Mouse (Mus musculus): ENCODE measurements around the gene Ciao1. TPM values are rescaled to one million over a fixed set of nuclear protein-coding genes. Genes with fewer than 3 reads are reported as not detected.

The Ciao1 gene
- total RNA-seq, 2 experiments from 2014 or later: 72.6 to 75.7 TPM

DNA sequence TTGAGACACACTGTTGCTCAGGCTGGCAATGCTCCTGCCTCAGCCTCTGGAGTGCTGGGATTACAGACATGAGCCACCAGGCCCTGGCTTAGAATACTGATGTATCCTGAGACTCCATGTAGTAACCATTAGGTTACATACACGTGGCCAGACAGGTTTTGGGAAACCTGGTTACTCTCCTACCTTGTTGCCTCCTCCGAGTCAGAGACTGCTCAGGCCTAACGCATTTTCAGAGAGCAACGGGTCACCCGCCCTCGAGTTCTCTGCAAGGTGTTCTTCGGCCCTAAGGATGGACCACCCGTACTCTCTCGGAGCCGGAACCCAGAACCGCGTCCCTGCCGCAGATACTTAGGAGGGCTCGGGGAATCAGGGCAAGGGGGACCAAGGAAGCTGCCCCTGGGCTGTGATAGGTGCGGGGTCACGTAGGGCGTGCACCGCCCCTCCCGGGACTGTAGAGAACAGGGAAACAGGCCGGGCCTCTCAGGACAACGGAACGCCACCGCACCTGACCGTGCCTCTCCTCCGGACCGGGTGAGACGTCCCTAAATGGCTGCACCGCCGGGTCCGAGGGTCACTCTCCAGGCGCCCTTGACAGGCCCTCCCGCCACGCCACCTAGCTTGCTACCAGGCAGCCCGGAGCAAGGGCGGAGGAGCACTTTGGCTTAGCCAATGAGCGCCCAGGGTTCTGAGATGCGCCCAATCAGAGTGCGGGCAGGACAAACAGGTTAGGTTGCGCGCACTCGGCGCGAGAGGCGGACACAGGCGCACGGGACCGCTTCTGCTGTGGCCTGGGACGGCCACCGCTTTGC, 22.1 kb upstream of the Ciao1 start, which contains the start of gene Stard7:
TSS of gene Stard7 (plus strand) at position 728 of the 809 bp plus-strand sequence.
- intact Hi-C loops (cut with DNase I): loop anchor here (1.0 to 5.0 kb wide), 2 partner anchors 22 to 68 kb away; partner anchors contain the start of genes Astl, Ciao1, Dusp2 and Tmem127
- TF ChIP-seq CTCF (IDR thresholded peaks at IDR 0.05): peak; percentile 20
- peak; percentile 92 to 95 for DNase-seq (ENCODE audit: extremely low spot score in 1 of 2, low spot score in 2 of 2)
- peak within 1 kb of the TSS; percentile 98 for H3K4me3 ChIP-seq
- H3K27ac ChIP-seq: peak within 1 kb of the TSS; percentile 96

DNA sequence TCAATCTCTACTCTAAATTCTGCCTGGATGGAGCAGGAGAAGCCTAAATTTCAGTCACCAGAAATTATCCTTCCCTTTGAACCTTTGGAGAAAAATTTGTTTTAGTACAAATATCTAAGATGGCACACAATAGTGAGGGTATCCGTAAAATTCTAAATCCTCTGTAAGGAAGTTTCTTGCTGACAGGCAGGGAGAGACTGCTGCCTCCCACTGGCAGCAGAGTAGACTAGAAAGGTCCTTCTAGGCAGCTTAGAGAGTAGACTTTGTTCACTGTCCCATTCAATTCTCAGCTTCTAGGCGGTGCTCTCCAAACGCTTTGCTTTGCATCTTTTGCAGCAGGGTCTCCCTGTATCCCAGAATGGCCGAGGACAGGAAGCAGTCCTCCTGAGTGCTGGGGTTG, 20.2 kb upstream of the Ciao1 start:
- DNase-seq (ENCODE audit: extremely low spot score in 1 of 2, low spot score in 2 of 2): no peak
- H3K4me3 ChIP-seq: no peak overlapping the region
- peak; percentile 41 for TF ChIP-seq CTCF (IDR thresholded peaks at IDR 0.05)
- H3K27ac ChIP-seq: no peak overlapping the region
- intact Hi-C loops (cut with DNase I): no loop called here

DNA sequence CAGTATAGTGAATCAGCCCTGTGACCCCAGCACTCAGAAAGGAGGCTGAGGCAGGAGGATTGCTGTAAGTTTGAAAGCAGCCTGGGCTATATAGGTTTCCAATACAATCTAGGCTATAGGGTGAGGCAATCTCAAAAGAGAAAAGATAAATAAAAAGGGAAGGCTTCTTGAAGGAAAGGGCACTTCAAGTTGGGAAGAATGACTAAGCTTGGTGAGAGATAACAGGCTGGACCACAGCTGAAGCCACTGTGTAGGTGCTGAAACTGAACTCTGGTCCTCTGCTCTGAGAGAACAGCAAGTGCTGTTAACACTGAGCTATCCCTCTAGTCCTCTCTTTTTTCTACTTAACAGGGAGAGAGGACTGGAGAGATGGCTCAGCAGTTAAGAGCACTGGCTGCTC, 14.9 kb upstream of the Ciao1 start:
- intact Hi-C loops (cut with DNase I): no loop called here
- TF ChIP-seq CTCF (IDR thresholded peaks at IDR 0.05): no peak
- H3K27ac ChIP-seq: no peak overlapping the region
- no peak overlapping the region for H3K4me3 ChIP-seq
- no peak for DNase-seq (ENCODE audit: extremely low spot score in 1 of 2, low spot score in 2 of 2)

DNA sequence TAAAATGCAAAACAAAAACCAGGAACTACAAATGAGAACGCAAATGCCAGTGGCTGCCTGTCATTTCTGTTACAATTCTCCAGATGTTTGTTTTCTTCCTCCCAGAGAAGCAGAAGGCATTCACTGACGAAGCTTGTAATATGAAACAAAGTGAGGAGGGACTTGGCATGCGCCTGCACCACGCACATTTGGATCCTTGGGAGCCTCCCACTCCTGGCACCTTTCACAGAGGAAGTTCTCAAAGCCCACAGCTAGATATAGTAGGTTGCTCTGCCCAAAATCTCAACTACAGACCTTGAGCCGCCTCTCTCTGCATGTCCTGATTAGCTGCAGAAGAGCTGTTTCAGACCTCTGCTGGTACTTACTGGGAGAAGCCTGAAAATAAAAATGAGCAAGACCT, 11.7 kb upstream of the Ciao1 start:
- no peak for TF ChIP-seq CTCF (IDR thresholded peaks at IDR 0.05)
- intact Hi-C loops (cut with DNase I): no loop called here
- no peak for DNase-seq (ENCODE audit: extremely low spot score in 1 of 2, low spot score in 2 of 2)
- no peak overlapping the region for H3K4me3 ChIP-seq
- H3K27ac ChIP-seq: no peak overlapping the region; the same call in 1 of the 2 replicates

DNA sequence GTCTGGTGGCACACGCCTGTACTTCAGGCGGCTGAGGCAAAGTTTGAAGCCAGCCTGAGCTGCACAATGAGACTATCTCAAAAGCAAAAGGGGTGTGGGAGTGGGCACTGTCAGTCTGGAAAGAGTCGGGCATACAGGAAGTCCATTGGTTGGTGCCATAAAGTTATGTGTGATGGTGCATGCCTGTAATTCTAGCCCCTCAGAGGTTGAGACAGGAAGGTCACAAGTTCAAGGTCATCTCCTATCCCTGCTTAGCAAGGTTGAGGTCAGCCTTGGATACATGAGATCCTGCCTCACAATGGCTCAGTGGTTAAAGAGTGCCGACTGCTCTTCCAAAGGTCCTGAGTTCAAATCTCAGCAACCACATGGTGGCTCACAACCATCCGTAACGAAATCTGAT, 7.7 kb upstream of the Ciao1 start:
- DNase-seq (ENCODE audit: extremely low spot score in 1 of 2, low spot score in 2 of 2): no peak
- Histone ChIP-seq H3K4me3 (no peak overlapping the region), H3K27ac (no peak overlapping the region)
- intact Hi-C loops (cut with DNase I): no loop called here
- TF ChIP-seq CTCF (IDR thresholded peaks at IDR 0.05): no peak

DNA sequence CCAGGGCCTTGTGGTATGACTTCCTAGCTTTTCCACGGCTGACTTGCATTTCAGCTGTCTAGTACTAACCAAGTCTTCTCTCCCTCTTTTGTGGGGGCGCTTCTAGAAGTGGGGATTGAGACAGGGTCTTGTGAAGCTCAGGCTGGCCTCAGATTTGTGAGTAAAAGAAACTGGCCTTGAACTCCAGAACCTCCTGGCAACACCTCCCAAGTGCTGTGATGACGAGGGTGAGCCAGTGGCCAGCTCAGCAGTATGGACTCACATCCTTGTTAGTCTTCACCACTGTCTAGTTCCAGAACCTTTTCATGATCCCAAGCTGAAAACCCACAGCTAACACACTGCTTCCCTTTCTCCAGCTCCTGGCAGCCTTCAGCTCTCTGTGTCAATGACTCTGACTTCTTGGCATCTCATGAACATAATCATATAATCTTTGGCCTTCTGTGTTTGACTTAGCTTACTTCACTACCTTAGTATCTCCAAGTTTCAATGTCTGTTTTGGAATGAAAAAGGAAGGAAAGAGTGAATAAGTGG, 7.1 kb upstream of the Ciao1 start:
- DNase-seq (ENCODE audit: extremely low spot score in 1 of 2, low spot score in 2 of 2): no peak
- intact Hi-C loops (cut with DNase I): no loop called here
- Histone ChIP-seq H3K27ac (no peak overlapping the region), H3K4me3 (no peak overlapping the region)
- no peak for TF ChIP-seq CTCF (IDR thresholded peaks at IDR 0.05)

DNA sequence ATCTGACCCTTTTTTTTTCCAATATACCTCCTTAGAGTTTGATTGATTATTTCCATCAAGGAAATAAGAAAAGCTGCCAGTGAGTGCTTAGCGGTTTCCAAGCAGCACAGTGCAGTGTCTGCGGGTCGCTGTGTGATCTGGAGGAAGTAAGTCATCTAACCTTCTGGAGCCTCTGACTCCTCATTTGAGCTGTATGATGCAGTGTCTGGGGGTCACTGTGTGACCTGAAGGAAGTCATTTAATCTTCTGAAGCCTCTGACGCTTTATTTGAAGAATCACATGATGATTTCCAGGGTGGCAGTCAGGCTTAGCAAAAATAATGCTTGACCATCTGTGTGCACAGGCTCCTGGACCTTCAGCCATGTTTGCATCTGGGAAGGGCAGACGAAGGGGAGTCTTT, 5.2 kb upstream of the Ciao1 start:
- no peak for TF ChIP-seq CTCF (IDR thresholded peaks at IDR 0.05)
- Histone ChIP-seq H3K27ac (no peak overlapping the region), H3K4me3 (no peak overlapping the region)
- intact Hi-C loops (cut with DNase I): no loop called here
- DNase-seq (ENCODE audit: extremely low spot score in 1 of 2, low spot score in 2 of 2): no peak

DNA sequence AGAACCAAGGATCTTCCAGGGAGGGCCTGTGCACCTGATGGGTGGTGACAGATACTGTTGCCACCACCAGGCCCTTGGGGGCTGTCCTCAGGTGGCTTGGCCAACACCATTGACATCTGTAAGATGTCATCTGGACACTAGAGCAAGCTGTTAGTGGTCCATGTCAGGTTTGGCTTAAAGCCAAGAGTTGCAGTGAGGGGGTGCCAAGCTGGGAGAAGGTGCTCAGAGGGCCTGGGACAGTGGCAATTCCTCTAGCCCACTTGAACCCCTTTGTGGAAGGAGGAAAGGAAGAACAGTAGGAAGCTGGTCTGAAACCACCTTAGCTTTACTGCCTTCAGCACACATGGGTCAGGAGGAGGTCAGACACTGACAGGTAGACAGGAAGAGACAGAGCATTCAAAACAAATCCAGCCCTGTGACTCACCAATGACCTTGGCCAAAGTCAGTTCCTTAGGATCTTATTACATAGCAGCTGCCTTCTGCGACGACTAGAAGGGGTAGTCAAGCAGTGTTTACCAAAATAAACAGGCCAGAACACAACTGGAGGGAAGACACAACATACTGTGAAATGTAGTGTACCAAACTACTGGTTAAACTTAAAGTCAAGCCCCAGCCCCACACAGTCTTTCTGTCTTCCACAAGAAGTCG, 4.4 kb upstream of the Ciao1 start:
- DNase-seq (ENCODE audit: extremely low spot score in 1 of 2, low spot score in 2 of 2): no peak
- intact Hi-C loops (cut with DNase I): no loop called here
- Histone ChIP-seq H3K27ac (no peak overlapping the region), H3K4me3 (no peak overlapping the region)
- TF ChIP-seq CTCF (IDR thresholded peaks at IDR 0.05): no peak

DNA sequence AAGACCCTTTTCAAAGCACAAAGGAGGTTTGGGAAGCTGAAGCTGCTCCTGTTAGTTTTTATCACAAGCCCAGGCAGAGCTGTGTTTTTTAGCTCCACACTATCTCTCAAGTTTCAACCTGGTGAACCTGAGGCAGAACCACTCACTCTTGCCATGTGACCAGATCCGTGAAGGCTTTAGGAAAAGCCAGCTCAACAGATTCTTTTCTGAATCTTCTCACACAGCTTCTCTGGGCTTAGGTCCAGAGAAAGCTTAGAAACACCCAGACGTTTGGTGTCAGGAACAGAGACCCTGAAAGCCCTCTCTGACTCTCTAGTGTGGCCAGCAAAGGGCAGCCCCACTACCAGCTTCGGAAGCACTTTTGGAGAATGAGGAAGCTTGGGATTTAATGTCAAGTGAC, 3.8 kb upstream of the Ciao1 start:
- DNase-seq (ENCODE audit: extremely low spot score in 1 of 2, low spot score in 2 of 2): no peak
- Histone ChIP-seq H3K4me3 (no peak overlapping the region), H3K27ac (no peak overlapping the region)
- no peak for TF ChIP-seq CTCF (IDR thresholded peaks at IDR 0.05)
- intact Hi-C loops (cut with DNase I): no loop called here

DNA sequence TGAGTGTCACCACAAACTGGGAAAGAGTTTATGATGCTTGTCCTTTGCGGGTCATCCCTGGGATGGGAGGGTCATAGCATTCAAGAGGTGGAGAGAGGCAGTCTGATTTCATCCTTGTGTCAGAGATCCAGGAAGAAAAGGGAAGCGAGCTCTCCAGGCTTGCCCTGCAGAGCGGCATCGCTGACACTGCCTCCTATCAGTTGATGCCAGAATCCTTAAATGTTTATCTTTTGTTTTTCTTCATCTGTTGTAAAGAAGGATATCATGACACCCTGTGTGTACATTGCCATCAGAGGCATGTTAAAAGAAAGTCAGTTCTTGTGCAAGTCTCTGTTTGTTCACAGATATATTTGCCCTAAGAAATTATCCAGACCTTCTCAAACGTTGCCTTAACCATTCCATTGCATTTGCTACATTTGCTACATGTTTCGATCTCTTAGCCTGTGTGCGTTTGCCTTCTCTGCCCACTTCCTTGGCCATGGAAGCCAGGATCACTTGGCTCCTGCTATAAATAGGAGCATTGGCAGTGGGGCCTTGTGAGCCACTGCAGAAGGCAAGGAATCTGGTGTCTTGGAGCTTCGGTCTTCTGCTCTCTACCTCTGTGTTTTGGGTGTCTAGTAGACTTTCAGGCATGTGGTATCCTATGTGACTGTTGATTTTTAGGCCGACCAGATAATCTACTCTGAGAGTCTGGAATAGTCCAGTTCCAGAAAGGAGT, 2.8 kb upstream of the Ciao1 start:
- DNase-seq (ENCODE audit: extremely low spot score in 1 of 2, low spot score in 2 of 2): no peak
- Histone ChIP-seq H3K27ac (no peak overlapping the region; the same call in 1 of the 2 replicates), H3K4me3 (no peak overlapping the region)
- no peak for TF ChIP-seq CTCF (IDR thresholded peaks at IDR 0.05)
- intact Hi-C loops (cut with DNase I): no loop called here

DNA sequence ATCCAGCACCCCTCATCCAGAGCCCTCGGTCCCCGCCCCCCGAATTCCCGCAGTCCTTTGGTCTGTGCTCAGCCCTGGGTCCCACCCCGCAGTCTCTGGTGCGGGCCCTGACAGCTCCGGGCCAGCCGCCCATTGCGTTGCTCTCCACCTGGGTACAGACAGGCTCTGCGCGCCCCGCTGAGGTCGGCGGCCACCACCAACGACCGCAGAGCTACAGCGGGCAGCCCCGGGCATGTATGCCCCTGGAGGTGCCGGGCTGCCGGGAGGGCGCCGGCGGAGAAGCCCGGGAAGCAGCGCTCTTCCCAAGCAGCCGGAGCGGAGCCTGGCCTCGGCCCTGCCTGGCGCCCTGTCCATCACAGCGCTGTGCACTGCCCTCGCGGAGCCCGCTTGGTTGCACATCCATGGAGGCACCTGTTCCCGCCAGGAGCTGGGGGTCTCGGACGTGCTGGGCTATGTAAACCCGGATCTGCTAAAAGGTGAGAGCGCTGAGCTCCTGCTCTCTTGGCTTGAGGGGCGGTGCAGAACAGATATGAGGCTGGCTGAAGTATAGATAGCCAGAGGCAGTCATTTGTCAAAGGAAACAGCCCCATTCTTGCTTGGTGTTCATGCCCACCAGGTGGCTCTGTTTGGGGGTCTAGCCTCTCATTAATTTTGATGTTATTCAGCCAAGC, 853 bp upstream of the Ciao1 start:
- Histone ChIP-seq H3K27ac (peak overlapping the region; percentile 94), H3K4me3 (peak overlapping the region; percentile 89)
- DNase-seq (ENCODE audit: extremely low spot score in 1 of 2, low spot score in 2 of 2): peak; percentile 40 to 52
- intact Hi-C loops (cut with DNase I): loop anchor here (5.0 to 10.0 kb wide), 2 partner anchors 94 to 314 kb away; partner anchors contain the start of gene Sppl2a
- peak; percentile 20 for TF ChIP-seq CTCF (IDR thresholded peaks at IDR 0.05)
